Mouse (Mus musculus) effector memory CD4-positive, alpha-beta T cell, adult 7 months (primary cell): ENCODE data around the gene Xylt1. TPM values are rescaled to one million over a fixed set of nuclear protein-coding genes. Genes with fewer than 3 reads are reported as not detected.

Source experiments
- polyA plus RNA-seq: library from polyadenylated mRNA; unstranded; fragments of 100-300 nt; shearing (Covaris generic); gene quantifications from one replicate; pipeline ENCODE4 v1.2.1, GENCODE M21; 2017

The Xylt1 gene
- polyA plus RNA-seq: 20.8 TPM

DNA sequence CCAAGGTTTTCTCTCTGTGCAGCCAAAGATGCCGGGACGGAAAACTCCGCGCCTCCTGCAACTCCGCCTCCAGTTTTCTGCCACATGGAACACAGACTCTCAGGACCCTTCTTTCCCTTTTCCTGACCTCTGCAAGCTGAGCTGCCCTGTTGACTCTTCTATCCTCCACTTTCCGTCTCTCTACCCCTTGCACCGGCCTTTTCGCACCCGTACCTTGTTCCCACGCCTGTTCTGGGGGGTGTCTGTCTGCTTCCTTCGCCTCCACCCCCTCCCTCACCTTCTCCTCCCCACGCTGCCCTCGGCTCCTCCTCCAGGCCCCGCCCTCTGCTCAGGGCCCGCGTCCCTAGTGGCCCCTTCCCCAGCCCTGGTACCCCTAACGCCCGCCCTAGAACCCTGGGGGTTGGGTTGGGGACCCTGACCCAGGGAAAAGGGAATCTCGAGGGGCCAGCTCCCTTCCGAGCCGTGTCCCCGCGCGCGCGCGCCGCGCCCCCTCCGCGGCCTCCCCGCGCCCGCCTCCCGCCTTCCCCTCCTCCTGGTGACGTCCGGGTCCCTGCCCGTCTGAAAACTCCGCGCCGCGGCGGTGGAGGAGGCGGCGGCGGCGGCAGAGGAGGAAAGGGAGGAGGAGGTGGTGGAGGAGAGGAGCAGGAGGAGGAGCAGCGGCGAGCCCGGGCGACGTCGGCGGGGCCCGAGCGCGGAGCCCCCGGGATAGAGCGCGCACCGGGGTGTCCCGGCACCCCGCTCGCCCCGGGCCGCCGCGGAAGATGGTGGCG lies at the start of gene Xylt1:
Gene Xylt1 (plus strand): TSS at position 562 of the 770 bp plus-strand sequence.

